Mouse (Mus musculus) liver, embryonic 14.5 days (tissue): ENCODE results near the gene Ccdc117. TPM values are rescaled to one million over a fixed set of nuclear protein-coding genes. Genes with fewer than 3 reads are reported as not detected.
A peak's percentile ranks its signal among the peaks of the same experiment; 100 is the strongest.
"Not testable (repeated sequence)": the region's sequence is repeated elsewhere in the genome, so short reads cannot be mapped to it uniquely, and the experiment has no call there.

Experiments used
- ATAC-seq: fragments of 200-750 bp; cut with Nextera tagmentation; 2 replicates; pipeline ENCODE4 v1.8.0; 2017; ENCODE audit warnings: moderate number of reproducible peaks, mild to moderate bottlenecking, moderate library complexity; ENCODE audit not compliant: insufficient read depth
- DNase-seq, 3 experiments: peaks; one replicate each; pipeline ENCODE4 v3.0.0-alpha.2; 2012 to 2013; ENCODE audit warnings: low read depth in 3 of 3, low spot score in 3 of 3
- H3K27ac ChIP-seq: fragments of 300-500 bp; sonication (generic); 2 replicates; pipeline ENCODE4 v1.5.1; 2014; ENCODE audit warnings: moderate library complexity, mild to moderate bottlenecking, control low read depth, inconsistent platforms
- H3K27me3 ChIP-seq: fragments of 300-500 bp; sonication (generic); 2 replicates; pipeline ENCODE4 v1.6.1; 2014; ENCODE audit warnings: mild to moderate bottlenecking, low read length, moderate library complexity; ENCODE audit not compliant: control insufficient read depth, insufficient read depth
- H3K36me3 ChIP-seq: fragments of 300-500 bp; sonication (generic); replicated peaks from 2 replicates; pipeline ENCODE4 v1.6.1; 2014; ENCODE audit warnings: low read depth; ENCODE audit not compliant: control insufficient read depth, insufficient read depth
- H3K4me1 ChIP-seq, 2 experiments: fragments of 200-500 bp in 1 of 2; fragments of 300-500 bp in 1 of 2; sonication (generic) in 1 of 2; replicated peaks; 2 replicates each; pipeline ENCODE4 v1.6.1; 2012 to 2014; ENCODE audit warnings: antibody characterized with exemption in 1 of 2, inconsistent platforms in 1 of 2, low read length in 1 of 2; ENCODE audit not compliant: control insufficient read depth in 2 of 2, insufficient read depth in 2 of 2
- H3K4me2 ChIP-seq: fragments of 300-500 bp; sonication (generic); 2 replicates; pipeline ENCODE4 v1.6.1; 2014; ENCODE audit warnings: low read depth, mild to moderate bottlenecking, control low read depth, moderate library complexity
- H3K4me3 ChIP-seq, 2 experiments: fragments of 200-500 bp in 1 of 2; fragments of 300-500 bp in 1 of 2; sonication (generic) in 1 of 2; 2 replicates each; pipeline ENCODE4 v1.5.1; 2012 to 2014; ENCODE audit warnings: low read depth in 2 of 2, low read length in 2 of 2, mild to moderate bottlenecking in 2 of 2, control low read depth in 1 of 2, inconsistent platforms in 1 of 2, moderate library complexity in 1 of 2; ENCODE audit not compliant: insufficient read depth in 1 of 2
- H3K9ac ChIP-seq: fragments of 300-500 bp; sonication (generic); replicated peaks from 2 replicates; pipeline ENCODE4 v1.6.1; 2014; ENCODE audit warnings: mild to moderate bottlenecking, control low read depth, moderate library complexity
- H3K9me3 ChIP-seq: fragments of 300-500 bp; sonication (generic); 2 replicates; pipeline ENCODE4 v1.6.1; 2016; ENCODE audit warnings: low read length, mixed read lengths; ENCODE audit not compliant: control insufficient read depth
- CTCF ChIP-seq: IDR thresholded peaks from 2 replicates; pipeline ENCODE4 v1.5.1; 2016; ENCODE audit warnings: antibody characterized with exemption, low read depth, control low read depth
- EP300 ChIP-seq: IDR thresholded peaks from 2 replicates; pipeline ENCODE4 v1.6.1; 2016; ENCODE audit warnings: antibody characterized with exemption, low read depth
- WGBS: fragments of 180-500 bp; shearing (Covaris S2); extraction: QIAGEN DNeasy Blood & Tissue Kit; methylation state at CpG from one replicate; pipeline ENCODE4 v1.1.7; 2014; ENCODE audit not compliant: insufficient replicate concordance; 5-methylcytosine and 5-hydroxymethylcytosine counted together
- polyA plus RNA-seq, 2 experiments: library from polyadenylated mRNA; depleted of rRNA in 1 of 2; stranded (reverse) in 1 of 2; unstranded in 1 of 2; fragments of >200 nt; fragmentation: Nextera tagmentation in 1 of 2; extraction: Ambion mirVana in 1 of 2; gene quantifications; 2 replicates each; pipeline versions ENCODE4 v1.2.1 to v1.2.3; 2012 to 2014

Ccdc117 gene
- polyA plus RNA-seq, 2 experiments, result 6.3 to 7.5 TPM

DNA sequence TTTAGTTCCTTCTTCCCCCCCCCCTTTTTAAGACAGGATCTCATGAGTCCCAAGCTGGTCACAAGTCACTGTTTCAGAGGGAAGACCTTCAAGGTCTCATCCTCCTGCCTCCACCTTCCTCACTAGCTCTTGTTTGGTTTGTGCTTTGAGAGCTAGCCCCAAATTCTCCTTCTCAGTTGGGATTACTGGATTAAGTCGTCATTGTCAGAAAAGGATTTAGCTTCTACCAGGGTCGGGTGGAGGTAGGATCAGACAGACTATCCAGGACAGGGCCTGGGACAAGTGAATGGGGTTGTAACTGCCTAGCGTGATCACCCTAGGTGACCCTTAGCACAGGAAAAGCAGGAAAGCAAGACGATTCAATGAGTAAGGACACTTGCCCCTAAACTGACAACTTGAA is 1.7 kb downstream of the Ccdc117 start:
- peaks cover 15 to 24% of the 10 kb centered on the region in 2 experiments for H3K4me1 ChIP-seq
- DNase-seq, result no peak
- ATAC-seq, result no peak
- H3K36me3 ChIP-seq, result peaks cover 16% of the 10 kb centered on the region
- peak overlapping the region; percentile 79 for H3K9ac ChIP-seq
- H3K4me3 ChIP-seq, result peak overlapping the region; percentile 74 to 81; a peak in 3 of 4 replicates
- TF ChIP-seq EP300 (no peak), CTCF (no peak)
- H3K27me3 ChIP-seq, result no peaks in the 10 kb centered on the region
- WGBS, result 33% methylated on average over 4 of the region's 4 CpGs
- H3K4me2 ChIP-seq, result peak overlapping the region; percentile 71
- H3K9me3 ChIP-seq, result no peaks in the 10 kb centered on the region
- H3K27ac ChIP-seq, result no peak overlapping the region

DNA sequence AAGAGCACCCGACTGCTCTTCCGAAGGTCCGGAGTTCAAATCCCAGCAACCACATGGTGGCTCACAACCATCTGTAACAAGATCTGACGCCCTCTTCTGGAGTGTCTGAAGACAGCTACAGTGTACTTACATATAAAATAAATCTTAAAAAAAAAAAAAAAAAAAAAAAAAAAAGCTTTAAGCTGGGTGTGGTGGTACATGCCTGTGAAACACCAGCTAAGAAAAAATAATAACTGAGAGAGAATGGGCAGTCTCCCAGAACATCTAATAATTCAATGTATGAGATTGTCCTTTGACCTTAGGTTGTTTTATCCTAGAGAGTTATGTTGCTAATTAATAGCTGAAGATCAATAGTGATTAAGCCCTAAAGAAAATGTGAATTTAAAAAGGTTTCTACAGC is 4.5 kb downstream of the Ccdc117 start:
- not testable (repeated sequence) for DNase-seq, H3K9ac ChIP-seq, ATAC-seq, H3K27me3 ChIP-seq, H3K9me3 ChIP-seq, H3K4me3 ChIP-seq, H3K27ac ChIP-seq, H3K4me2 ChIP-seq
- H3K4me1 ChIP-seq, result peaks cover 11 to 20% of the 10 kb centered on the region in 2 experiments
- peaks cover 41% of the 10 kb centered on the region for H3K36me3 ChIP-seq
- 89% methylated on average over 4 of the region's 4 CpGs for WGBS

DNA sequence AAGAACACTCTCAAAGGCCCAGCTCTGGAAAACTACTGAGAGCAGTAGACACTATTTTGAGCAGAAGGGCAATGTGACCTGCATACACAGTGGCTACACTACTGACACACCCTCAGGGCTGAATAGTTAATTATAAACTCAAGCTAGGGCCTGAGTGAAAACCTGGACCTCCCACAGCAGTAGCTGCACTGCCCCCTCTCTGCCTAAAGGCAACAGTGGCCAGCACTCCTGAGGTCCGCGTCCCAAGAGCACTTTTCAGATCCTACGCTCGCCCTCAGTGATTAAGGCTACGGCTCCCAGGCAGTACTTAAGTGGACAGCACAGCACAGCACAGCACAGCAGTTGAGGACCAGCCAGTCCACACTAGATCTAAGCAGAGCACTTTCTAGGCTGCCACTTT is 8.9 kb downstream of the Ccdc117 start:
- TF ChIP-seq EP300, result no peak
- peak; percentile 39; the same call in 1 of the 2 replicates for TF ChIP-seq CTCF
- H3K4me3 ChIP-seq, result no peak overlapping the region
- H3K27me3 ChIP-seq, result no peaks in the 10 kb centered on the region
- H3K4me1 ChIP-seq, result no peaks in the 10 kb centered on the region
- 85% methylated on average over 5 of the region's 5 CpGs for WGBS
- H3K9ac ChIP-seq, result no peak overlapping the region
- DNase-seq, result no peak
- no peaks in the 10 kb centered on the region for H3K9me3 ChIP-seq
- no peak overlapping the region for H3K27ac ChIP-seq
- ATAC-seq, result no peak
- H3K36me3 ChIP-seq, result peaks cover 62% of the 10 kb centered on the region
- no peak overlapping the region for H3K4me2 ChIP-seq

- no peak for ATAC-seq
- Histone ChIP-seq H3K4me1 (no peaks in the 10 kb centered on the region), H3K4me3 (no peak overlapping the region), H3K4me2 (no peak overlapping the region), H3K36me3 (peaks cover 70% of the 10 kb centered on the region), H3K27me3 (no peaks in the 10 kb centered on the region), H3K9ac (no peak overlapping the region), H3K9me3 (no peaks in the 10 kb centered on the region), H3K27ac (no peak overlapping the region)
- no peak for DNase-seq
- no peak for TF ChIP-seq CTCF
- no peak for TF ChIP-seq EP300
- 47% methylated on average over 6 of the region's 6 CpGs for WGBS
These were observed 11.3 kb downstream of the Ccdc117 start for GRCm38 (mm10) chr11:5530717-5531116.

DNA sequence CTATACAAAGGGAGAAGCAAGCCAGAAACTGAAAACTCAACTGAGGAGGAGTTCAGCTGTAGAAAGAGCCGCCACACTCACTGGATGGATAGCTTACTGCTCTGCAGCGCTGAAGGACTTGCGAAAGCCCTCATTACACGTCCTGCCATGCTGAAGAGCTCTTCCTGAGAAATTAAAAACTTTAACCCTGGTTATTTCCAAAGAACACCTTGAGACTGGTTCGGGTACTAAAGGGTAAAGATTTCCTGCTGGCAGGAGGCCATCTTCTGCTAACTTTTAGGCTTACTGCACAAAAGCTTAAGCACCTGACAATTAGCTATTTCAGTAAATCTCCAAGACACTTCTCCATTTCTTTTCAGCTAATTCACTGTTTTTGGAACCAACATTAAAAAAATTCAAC is 11.8 kb downstream of the Ccdc117 start:
- ATAC-seq (no peak), DNase-seq (no peak)
- H3K27ac ChIP-seq, result no peak overlapping the region
- no peak for TF ChIP-seq CTCF
- TF ChIP-seq EP300, result no peak
- peaks cover 75% of the 10 kb centered on the region for H3K36me3 ChIP-seq
- no peaks in the 10 kb centered on the region for H3K27me3 ChIP-seq
- H3K4me3 ChIP-seq, result no peak overlapping the region
- no peaks in the 10 kb centered on the region for H3K9me3 ChIP-seq
- no peak overlapping the region for H3K4me2 ChIP-seq
- no peak overlapping the region for H3K9ac ChIP-seq
- H3K4me1 ChIP-seq, result no peaks in the 10 kb centered on the region
- 72% methylated on average over 5 of the region's 5 CpGs for WGBS
